Mouse (Mus musculus) left cerebral cortex, adult 9 months (tissue): ENCODE data around the gene Limk2.

Experiments
- DNase-seq, 2 experiments: peaks; one replicate each; pipeline ENCODE4 v3.0.0; 2022; ENCODE audit warnings: low spot score in 2 of 2

The Limk2 gene

DNA sequence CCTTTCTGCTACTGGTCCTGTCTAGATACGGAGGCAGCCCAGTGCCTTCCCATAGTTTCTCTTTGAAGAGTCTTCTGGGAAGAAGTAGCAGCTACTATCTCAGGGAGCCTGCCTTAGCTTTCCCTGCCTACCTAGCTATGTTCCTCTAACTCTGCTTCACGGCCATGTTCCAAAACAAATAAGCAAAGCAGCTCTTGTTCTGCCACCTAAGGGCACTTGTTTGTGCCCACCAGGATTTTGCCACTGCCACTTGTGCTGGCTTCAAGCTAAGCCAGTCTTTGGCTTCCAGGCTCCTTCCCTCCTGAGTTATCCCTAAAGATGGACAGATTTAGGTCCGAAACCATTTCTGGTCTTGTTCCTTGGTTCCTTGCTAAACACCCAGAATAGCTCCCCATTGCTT lies 3.1 kb upstream of the Limk2 start:
- DNase-seq: no peak

DNA sequence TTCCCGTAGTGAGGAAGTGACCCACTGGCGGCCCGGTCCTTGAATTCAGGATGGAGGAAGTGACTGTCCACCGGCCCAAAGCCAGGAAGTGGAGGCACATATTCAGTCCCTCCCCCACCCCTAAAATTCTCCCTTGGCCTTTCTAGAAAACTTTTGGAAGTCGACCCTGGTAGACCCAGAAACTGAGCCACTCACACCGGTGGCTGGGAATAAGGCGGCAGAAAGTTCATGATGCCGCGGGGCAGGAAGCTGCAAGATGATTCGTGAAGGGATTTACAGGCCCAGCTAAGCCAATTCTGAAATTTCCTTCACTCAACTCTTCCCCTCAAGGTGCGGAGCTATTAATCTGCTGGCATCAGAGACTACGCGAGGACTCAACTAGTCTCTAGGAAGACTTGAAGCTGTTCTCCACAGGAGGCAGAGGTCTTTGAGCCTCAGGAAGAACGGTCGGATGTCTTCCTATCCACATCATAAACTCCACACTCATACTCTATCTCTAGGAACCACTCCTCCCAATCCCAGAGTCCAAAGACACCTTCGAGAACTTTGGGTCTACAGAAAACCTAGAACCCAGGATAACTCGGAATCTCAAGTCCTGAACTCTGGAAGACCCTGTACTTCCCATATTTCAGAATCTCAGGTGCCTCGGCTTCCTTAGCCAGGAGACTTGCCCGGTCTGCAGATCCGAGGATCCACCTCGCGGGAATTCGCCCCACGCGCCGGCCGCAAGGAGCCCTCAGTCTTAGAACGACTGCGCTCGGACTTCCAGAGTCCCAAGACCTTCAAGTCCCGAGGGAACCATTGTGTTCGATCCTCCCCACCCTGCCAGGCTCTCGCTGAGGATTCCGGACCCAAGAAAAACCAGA lies 625 bp downstream of the Limk2 start:
- DNase-seq: no peak

GRCm38 (mm10) chr11:3404287-3405047 lies 4.5 kb downstream of the Limk2 start:
- DNase-seq: no peak

DNA sequence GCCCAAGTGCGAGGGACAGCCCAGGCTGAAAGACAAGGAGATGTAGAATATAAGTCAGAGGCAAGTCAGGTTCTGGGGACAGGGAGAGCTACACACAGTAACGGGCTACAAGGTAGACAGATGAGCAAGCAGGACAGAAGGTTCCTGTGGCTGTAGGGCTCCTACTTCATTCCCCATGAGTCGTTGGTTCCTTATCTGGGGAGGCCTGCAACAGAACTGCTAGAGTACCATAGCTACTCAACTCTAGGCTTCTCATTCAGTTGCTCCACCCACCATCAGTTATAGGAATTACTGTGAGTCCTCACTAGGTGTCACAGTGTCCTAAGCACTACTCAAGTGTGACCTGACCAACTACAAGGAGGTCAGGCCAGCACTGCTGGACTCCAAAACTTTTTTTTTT lies 6.0 kb downstream of the Limk2 start:
- no peak for DNase-seq

GRCm38 (mm10) chr11:3398318-3398717 lies 10.7 kb downstream of the Limk2 start:
- no peak for DNase-seq

- peak in 1 of 2 experiments; percentile 37 for DNase-seq
These were observed 12.4 kb downstream of the Limk2 start for GRCm38 (mm10) chr11:3396562-3396961.

GRCm38 (mm10) chr11:3396091-3396490 lies 12.9 kb downstream of the Limk2 start:
- DNase-seq: no peak

- DNase-seq: no peak
These were observed 14.5 kb downstream of the Limk2 start for GRCm38 (mm10) chr11:3394520-3394919.

DNA sequence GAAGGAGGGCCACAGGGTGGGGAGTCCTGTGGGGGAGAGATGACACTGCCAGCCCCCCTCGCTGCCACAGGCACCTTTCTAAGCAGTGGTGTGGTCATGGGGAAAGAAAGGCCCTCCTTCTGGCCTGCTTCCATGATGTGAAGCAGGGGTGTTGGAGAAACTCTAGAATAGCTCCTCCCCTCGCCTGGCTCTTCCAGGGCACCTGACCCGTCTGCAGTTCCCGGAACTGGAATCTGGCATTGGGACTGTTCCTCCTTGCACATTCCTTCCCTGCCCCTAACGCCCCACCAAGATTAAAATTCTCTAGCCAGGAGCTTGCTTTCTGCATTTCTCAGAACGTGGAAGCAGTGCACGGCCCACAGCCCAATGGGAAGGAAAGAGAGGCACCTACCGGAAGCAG lies 16.5 kb downstream of the Limk2 start:
- no peak for DNase-seq

DNA sequence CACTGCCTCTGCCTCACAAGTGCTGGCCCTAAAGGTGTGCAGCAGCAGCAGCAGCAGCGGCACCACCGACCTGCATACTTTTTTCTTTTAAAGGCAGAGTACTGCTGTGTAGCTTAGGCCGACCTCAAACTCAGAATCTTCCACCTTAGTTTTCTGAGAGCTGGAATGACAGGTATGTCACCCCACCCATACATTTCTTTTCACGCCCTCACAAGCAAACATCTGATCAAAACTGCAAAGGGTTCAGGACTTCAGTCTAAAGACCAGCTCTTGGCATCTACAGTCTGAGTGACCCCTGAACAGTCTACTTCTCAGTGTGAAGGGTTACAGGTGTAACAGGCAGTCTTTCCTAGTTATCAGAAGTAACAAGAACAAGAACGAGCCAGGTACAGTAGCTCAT lies 18.2 kb downstream of the Limk2 start:
- DNase-seq: no peak

DNA sequence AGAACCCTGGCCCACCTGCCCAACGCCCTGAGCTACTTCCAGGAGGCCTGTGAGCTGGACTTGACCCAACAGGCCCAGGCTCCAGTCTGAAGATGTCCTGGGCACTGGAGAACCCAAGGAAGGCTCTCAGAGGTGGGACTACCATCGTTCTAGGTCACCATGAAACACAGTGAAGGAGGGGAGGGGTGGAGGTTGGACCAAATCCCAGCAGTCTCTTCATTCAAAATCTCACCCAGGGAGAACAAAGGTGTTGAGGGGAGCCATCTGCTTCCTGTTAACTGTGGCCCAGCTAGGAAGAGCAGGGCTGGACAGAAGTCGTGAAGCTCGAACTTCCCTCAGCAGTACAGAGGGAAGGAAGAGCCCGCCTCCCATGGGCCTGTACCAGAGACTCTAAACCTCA lies 19.0 kb downstream of the Limk2 start:
- no peak for DNase-seq

- no peak for DNase-seq
These were observed 21.4 kb downstream of the Limk2 start for GRCm38 (mm10) chr11:3387482-3388196.

DNA sequence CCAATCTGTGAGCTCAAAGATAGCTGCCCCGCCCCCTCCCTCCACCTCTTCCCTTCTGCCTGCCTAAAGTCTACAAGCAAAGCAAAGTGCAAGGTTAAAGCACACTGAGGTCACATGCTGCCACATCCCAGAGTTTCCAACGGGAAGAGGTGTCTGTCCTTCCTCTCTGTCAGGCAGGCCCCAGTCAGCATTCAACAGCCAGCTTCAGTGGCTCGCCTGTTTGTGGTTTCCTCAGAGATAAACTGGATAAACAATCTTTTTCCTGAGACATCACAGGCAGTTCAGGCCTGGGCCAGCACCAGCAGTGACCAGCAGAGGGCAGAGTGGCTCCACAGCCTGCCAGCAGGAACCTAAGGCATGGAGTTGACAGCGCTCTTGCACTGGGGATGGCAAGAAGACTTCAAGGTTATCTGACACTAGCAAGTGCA lies 22.0 kb downstream of the Limk2 start:
- peak; percentile 48 to 91 for DNase-seq

- no peak for DNase-seq
These were observed 26.1 kb downstream of the Limk2 start for GRCm38 (mm10) chr11:3382602-3383594.

- no peak for DNase-seq
These were observed 27.7 kb downstream of the Limk2 start for GRCm38 (mm10) chr11:3381148-3381814.

GRCm38 (mm10) chr11:3379427-3379826 lies 29.6 kb downstream of the Limk2 start:
- no peak for DNase-seq

- DNase-seq: no peak
These were observed 34.2 kb downstream of the Limk2 start for GRCm38 (mm10) chr11:3374741-3375140.

DNA sequence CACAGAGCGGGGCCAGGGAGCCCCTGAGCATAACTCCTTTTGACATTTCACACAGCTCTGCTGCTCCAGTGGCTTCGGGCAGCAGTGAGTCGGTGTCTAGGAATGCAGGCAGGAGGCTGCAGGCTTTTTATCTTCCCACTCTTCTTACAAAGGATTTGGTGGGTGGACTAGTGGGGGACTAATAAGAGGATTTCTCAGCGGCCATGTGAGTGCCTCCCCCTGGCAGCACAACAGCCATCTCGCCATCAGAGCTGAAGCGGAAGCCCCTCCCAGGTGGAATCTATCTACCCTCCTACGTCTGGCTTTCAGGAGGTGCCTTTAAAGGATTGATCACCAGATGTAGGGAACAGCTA lies 34.7 kb downstream of the Limk2 start:
- DNase-seq: no peak

DNA sequence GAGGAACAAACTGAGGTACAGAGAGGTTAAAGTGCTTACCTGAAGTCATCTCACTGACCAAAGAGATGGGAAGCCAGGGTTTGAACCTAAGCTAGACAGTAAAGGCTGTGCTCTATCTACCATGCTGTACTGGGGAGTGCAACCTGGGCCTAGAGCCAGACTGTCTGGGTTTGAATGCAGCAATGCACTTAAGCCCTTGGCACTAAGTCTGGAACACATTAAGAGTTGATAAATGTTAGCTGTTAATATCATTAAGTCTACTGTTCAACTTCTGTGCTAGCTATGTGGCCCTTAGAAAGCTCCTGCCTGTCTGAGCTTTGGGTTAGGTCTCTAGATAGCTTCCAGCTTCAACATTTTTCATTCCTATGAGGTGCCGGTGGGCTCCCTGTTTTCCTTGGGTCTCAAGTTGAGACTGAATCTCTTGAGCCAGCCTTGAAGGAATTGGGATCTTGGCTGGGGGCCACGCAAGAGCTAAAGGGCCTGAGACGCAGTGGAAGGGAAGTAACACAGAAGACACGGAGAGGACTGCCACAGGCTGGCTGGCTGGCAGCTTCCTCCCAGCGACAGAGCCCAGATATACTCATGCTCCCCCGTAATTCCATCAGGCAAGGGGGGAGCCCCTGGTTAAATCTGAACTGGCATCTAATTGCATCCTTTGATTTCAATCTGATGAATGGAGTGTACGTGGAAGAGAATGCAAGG lies 35.2 kb downstream of the Limk2 start:
- no peak for DNase-seq
